Mouse (Mus musculus) testis, adult 2 months (tissue): ENCODE results near the gene Plcb1. TPM values are rescaled to one million over a fixed set of nuclear protein-coding genes. Genes with fewer than 3 reads are reported as not detected.

Experiments used
- H3K27ac ChIP-seq: fragments of 200-500 bp; 2 replicates; pipeline ENCODE4 v1.5.1; 2012; ENCODE audit warnings: low read depth, low read length; ENCODE audit not compliant: control insufficient read depth, insufficient read depth
- H3K27me3 ChIP-seq: fragments of 200-500 bp; 2 replicates; pipeline ENCODE4 v1.6.1; 2012; ENCODE audit warnings: mild to moderate bottlenecking, low read length, moderate library complexity; ENCODE audit not compliant: control insufficient read depth, insufficient read depth
- H3K36me3 ChIP-seq: fragments of 200-500 bp; 2 replicates; pipeline ENCODE4 v1.6.1; 2012; ENCODE audit warnings: mild to moderate bottlenecking, low read length; ENCODE audit not compliant: control insufficient read depth, insufficient read depth
- H3K4me1 ChIP-seq: fragments of 200-500 bp; 2 replicates; pipeline ENCODE4 v1.6.1; 2012; ENCODE audit warnings: low read length; ENCODE audit not compliant: control insufficient read depth, insufficient read depth
- H3K4me3 ChIP-seq: fragments of 200-500 bp; 2 replicates; pipeline ENCODE4 v1.5.1; 2012; ENCODE audit warnings: low read depth, mild to moderate bottlenecking, low read length, moderate library complexity, mixed read lengths; ENCODE audit not compliant: control insufficient read depth
- CTCF ChIP-seq: fragments of 200-500 bp; IDR thresholded peaks from 2 replicates; pipeline ENCODE4 v1.5.1; 2012; ENCODE audit warnings: low read depth, mild to moderate bottlenecking, inconsistent platforms, low read length, moderate library complexity; ENCODE audit not compliant: control insufficient read depth, insufficient read depth, insufficient replicate concordance
- POLR2A ChIP-seq: fragments of 200-500 bp; IDR thresholded peaks from 2 replicates; pipeline ENCODE4 v1.6.1; 2012; ENCODE audit warnings: low read depth, mild to moderate bottlenecking, inconsistent platforms, low read length, moderate library complexity; ENCODE audit not compliant: control insufficient read depth
- polyA plus RNA-seq: library from polyadenylated mRNA; depleted of rRNA; stranded (reverse); fragments of >200 nt; gene quantifications from 2 replicates; pipeline ENCODE4 v1.2.3, GENCODE M21; 2012

Plcb1 gene
- polyA plus RNA-seq, 1 experiment = 0.90 TPM

DNA sequence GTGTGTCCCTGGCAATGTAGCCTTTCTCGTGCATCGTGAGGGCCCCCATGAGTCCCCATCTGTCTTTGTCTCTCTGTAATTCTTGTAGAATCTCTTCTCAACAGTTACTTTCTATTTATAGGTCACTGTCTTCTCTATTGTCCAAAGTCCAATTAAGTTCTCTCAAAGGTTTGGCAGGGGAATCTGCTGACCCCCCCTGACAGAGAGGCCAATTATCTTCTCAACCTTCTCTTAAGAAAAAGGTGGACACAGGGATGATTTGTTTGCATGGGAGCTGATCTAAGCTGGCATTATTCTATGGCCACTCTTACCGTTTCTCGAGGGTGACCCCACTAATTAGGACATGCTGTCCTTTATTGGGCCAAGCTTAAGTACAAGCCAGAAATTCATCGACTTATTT is 633.4 kb downstream of the Plcb1 start:
- no peak overlapping the region for H3K27ac ChIP-seq
- no peak overlapping the region for H3K4me3 ChIP-seq
- TF ChIP-seq CTCF = no peak
- no peak for TF ChIP-seq POLR2A
- no peaks in the 10 kb centered on the region for H3K36me3 ChIP-seq
- H3K27me3 ChIP-seq = no peaks in the 10 kb centered on the region
- H3K4me1 ChIP-seq = no peaks in the 10 kb centered on the region

DNA sequence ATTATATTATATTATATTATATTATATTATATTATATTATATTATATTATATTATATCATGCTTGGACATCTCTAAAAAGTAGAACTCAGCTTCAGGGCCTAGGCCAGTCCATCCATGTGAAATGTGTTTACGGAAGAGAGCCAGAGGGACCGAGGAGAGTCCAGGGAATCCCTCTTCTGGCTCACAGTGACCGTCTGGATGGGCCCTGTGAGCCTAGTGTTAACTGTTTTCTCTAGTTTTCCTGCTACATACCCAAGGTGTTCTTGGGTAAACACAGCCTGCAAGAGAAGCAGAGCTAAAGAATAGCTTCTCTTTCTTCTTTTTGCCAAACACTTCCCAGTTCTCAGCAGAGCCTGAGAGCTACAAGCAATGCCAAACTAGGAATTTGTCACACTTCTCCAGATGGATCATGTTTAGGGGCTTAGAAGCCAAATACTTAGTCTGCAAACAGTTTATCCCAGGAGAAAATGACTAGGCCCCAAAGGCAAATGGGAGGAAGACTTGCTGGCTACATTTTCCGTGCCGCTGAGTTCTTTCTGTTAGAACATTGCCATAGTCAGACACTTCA is 649.2 kb downstream of the Plcb1 start:
- TF ChIP-seq CTCF (no peak), POLR2A (no peak)
- Histone ChIP-seq H3K27ac (no peak overlapping the region), H3K4me3 (no peak overlapping the region), H3K4me1 (no peaks in the 10 kb centered on the region), H3K36me3 (no peaks in the 10 kb centered on the region), H3K27me3 (no peaks in the 10 kb centered on the region)

DNA sequence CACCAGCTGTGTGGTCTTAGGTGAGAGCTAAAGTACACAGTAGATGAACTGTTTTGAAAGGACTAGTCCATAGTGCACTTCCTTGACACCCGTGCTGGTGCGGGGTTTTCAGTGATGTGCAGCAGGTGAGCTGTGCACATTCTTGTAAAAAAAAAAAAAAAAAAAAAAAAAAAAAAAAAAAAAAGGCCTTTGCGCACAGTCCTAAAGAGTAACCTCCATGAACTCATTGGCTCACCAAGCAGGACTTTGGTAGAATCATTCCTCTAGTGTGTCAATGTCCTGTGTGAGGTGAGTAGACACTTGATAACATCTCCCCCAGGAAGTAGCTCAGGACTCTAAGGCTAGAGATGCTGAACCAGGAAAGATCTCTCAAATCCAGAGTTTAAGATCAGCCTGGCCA is 653.2 kb downstream of the Plcb1 start:
- Histone ChIP-seq H3K36me3 (no peaks in the 10 kb centered on the region), H3K4me3 (no peak overlapping the region), H3K4me1 (no peaks in the 10 kb centered on the region), H3K27me3 (no peaks in the 10 kb centered on the region), H3K27ac (no peak overlapping the region)
- no peak for TF ChIP-seq CTCF

DNA sequence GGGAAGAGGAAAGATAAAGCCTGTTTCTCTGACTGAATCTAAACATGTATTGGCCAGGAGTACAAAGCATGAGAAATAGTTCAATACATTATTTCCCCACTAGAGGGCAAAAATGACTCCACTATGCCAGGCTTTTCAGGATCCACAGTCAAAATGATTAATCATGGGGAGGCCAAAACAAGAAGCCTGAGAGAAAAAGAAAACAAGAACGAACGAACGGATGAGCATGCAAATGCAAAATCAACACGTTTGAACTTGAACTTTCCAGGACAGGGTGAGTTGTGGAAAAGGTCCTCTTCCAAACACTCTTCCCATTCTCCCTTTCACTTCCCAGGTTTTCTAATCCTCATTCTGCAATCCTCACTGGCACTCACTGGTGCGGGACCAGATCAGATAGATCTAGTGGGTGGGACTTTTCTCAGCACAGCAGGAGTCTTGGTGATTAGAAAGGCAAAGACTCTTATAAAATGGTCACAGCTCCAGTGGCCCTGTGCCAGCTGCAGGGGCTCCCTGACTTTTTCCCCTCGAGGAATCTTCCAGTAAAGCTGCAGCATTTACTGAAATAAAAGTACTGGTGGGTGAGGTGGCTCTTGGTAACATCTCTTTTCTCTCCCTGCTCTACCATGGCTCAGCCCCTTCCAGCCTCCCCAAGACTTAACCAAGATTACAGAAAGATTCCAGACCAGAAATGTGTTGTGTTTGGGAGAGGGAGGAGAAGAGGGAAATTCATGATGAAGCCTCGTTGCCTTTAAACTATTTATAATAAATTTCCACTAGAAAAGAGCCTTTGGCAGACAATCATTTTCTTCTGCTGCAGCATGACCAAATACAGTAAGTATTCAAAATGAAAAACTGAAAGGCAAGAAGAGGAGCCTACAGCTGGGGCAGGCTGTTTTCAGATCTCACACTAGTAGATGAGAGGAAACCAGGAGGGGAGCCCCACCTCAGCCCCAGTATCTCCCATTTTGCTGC is 654.0 kb downstream of the Plcb1 start:
- Histone ChIP-seq H3K4me3 (no peak overlapping the region; the same call in 1 of the 2 replicates), H3K27me3 (no peaks in the 10 kb centered on the region), H3K27ac (peak overlapping the region; percentile 2; the same call in 1 of the 2 replicates), H3K36me3 (no peaks in the 10 kb centered on the region), H3K4me1 (no peaks in the 10 kb centered on the region)
- no peak for TF ChIP-seq CTCF
- TF ChIP-seq POLR2A = no peak

DNA sequence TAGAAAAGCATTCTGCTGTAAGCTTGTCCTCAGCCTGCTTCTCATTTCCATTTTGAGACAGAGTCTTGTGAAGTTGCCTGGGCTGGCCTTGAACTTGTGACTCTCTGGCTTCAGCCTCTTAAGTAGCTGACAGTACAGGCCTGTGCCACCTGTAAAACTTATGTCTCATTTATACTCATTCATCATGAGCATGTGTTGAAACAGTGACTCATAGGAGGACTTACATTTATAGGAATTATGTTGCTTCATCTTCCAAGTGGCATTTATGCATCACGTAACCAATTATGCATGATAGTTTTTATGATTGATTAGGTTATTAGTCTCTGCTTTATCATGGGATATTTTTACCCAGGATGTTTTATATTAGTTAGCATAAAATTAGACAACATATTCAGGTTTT is 667.7 kb downstream of the Plcb1 start:
- Histone ChIP-seq H3K27me3 (no peaks in the 10 kb centered on the region), H3K4me3 (no peak overlapping the region), H3K36me3 (no peaks in the 10 kb centered on the region), H3K4me1 (no peaks in the 10 kb centered on the region), H3K27ac (no peak overlapping the region)
- TF ChIP-seq POLR2A (no peak), CTCF (no peak)

DNA sequence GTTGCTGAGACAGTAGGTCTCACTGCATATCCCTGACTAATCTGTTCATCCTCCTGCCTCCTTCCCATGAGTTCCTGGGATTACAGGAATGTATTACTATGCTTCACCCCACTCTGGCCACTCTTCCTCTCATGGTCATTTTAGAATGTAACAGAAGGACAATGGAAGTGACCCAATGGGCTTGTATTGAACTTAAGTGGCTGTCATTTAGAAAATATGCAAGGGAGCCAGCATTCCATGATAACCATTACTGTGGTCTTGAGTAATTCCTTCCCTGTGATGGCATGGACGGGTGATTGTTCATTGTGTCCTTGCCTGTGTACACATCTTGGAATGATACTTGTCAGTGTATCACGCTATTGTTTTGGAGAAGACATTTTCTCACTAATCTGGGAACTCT is 668.1 kb downstream of the Plcb1 start:
- Histone ChIP-seq H3K27me3 (no peaks in the 10 kb centered on the region), H3K27ac (no peak overlapping the region), H3K4me1 (no peaks in the 10 kb centered on the region), H3K4me3 (no peak overlapping the region), H3K36me3 (no peaks in the 10 kb centered on the region)
- no peak for TF ChIP-seq CTCF
- TF ChIP-seq POLR2A = no peak

DNA sequence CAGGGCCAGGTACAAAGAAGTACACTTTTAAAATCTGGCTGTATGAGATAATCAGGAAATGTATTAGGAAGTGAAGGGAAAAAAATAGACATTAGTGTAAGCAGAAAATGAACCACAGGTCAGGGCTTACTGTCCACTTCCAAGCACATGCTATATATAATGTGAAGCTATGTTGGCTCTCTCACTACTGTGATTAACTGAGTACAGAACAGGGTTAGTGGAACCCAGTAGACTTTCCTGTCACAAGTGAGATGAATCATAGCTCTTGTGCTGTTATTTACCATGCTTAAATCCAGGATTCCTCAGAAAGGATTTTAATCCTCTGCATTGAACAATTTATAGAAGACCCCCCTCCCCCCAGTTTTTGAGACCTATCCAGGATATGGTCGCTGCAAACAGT is 668.6 kb downstream of the Plcb1 start:
- no peak overlapping the region for H3K4me3 ChIP-seq
- no peaks in the 10 kb centered on the region for H3K36me3 ChIP-seq
- no peaks in the 10 kb centered on the region for H3K27me3 ChIP-seq
- no peaks in the 10 kb centered on the region for H3K4me1 ChIP-seq
- no peak overlapping the region for H3K27ac ChIP-seq
- TF ChIP-seq CTCF (no peak), POLR2A (no peak)
